Mouse (Mus musculus) CH12.LX (cell line): ENCODE measurements around the gene Thoc7.

ENCODE experiments used
- BHLHE40 ChIP-seq: IDR thresholded peaks from 2 replicates; pipeline ENCODE4 v1.6.1; 2011; ENCODE audit warnings: mild to moderate bottlenecking, low read depth, low read length, improper control_type of control experiment
- CHD2 ChIP-seq: IDR thresholded peaks from 2 replicates; pipeline ENCODE4 v1.6.1; 2011; ENCODE audit warnings: low read length, improper control_type of control experiment
- CTCF ChIP-seq, 2 experiments: IDR thresholded peaks in 1 of 2; conservative IDR thresholded peaks in 1 of 2; 2 replicates each; pipeline ENCODE4 v1.5.1; 2011 to 2012; ENCODE audit warnings: low read depth in 2 of 2, low read length in 2 of 2, improper control_type of control experiment in 1 of 2, inconsistent platforms in 1 of 2, mild to moderate bottlenecking in 1 of 2, moderate library complexity in 1 of 2
- E2F4 ChIP-seq: IDR thresholded peaks from 2 replicates; pipeline ENCODE4 v1.6.1; 2011; ENCODE audit warnings: low read depth, low read length, improper control_type of control experiment; ENCODE audit not compliant: insufficient replicate concordance
- EP300 ChIP-seq: IDR thresholded peaks from 2 replicates; pipeline ENCODE4 v1.6.1; 2011; ENCODE audit warnings: low read length, improper control_type of control experiment
- HCFC1 ChIP-seq: IDR thresholded peaks from 2 replicates; pipeline ENCODE4 v1.6.1; 2012; ENCODE audit warnings: low read depth, mild to moderate bottlenecking, inconsistent platforms, low read length, improper control_type of control experiment
- MAFK ChIP-seq: IDR thresholded peaks from 2 replicates; pipeline ENCODE4 v1.6.1; 2011; ENCODE audit warnings: low read length, improper control_type of control experiment; ENCODE audit not compliant: insufficient replicate concordance
- MAX ChIP-seq: IDR thresholded peaks from 2 replicates; pipeline ENCODE4 v1.6.1; 2011; ENCODE audit warnings: low read length, improper control_type of control experiment
- MXI1 ChIP-seq: IDR thresholded peaks from 2 replicates; pipeline ENCODE4 v1.6.1; 2011; ENCODE audit warnings: mild to moderate bottlenecking, low read depth, low read length, improper control_type of control experiment
- NELFE ChIP-seq: IDR thresholded peaks from 2 replicates; pipeline ENCODE4 v1.6.1; 2011; ENCODE audit warnings: low read depth, low read length, improper control_type of control experiment
- POLR2A ChIP-seq: IDR thresholded peaks from 2 replicates; pipeline ENCODE4 v1.6.1; 2011; ENCODE audit warnings: low read depth, mild to moderate bottlenecking, improper control_type of control experiment, low read length
- TBP ChIP-seq: conservative IDR thresholded peaks from 2 replicates; pipeline ENCODE4 v1.6.1; 2011; ENCODE audit warnings: low read depth, low read length, improper control_type of control experiment
- UBTF ChIP-seq: IDR thresholded peaks from 2 replicates; pipeline ENCODE4 v1.6.1; 2012; ENCODE audit warnings: low read depth, mild to moderate bottlenecking, inconsistent platforms, low read length, improper control_type of control experiment, moderate library complexity
- ZMIZ1 ChIP-seq: IDR thresholded peaks from 2 replicates; pipeline ENCODE4 v1.6.1; 2012; ENCODE audit warnings: low read depth, mild to moderate bottlenecking, inconsistent platforms, low read length, improper control_type of control experiment

GRCm38 (mm10) chr14:13948345-13948744 is 13.3 kb downstream of the Thoc7 start:
- TF ChIP-seq TBP, result no peak
- no peak for TF ChIP-seq CTCF (conservative IDR thresholded peaks at IDR 0.05 in 1 of 2, IDR thresholded peaks at IDR 0.05 in 1 of 2; ENCODE audit: low read depth in 2 of 2, low read length in 2 of 2)
- TF ChIP-seq EP300, result no peak
- no peak for TF ChIP-seq E2F4
- TF ChIP-seq BHLHE40, result no peak
- no peak for TF ChIP-seq UBTF
- no peak for TF ChIP-seq POLR2A
- no peak for TF ChIP-seq CHD2
- TF ChIP-seq MXI1, result no peak
- TF ChIP-seq MAFK, result no peak
- TF ChIP-seq ZMIZ1, result no peak
- TF ChIP-seq MAX, result no peak
- TF ChIP-seq NELFE, result no peak
- no peak for TF ChIP-seq HCFC1
